Mouse (Mus musculus) limb, embryonic 11.5 days (tissue): ENCODE data around the gene Trmt10b. TPM values are rescaled to one million over a fixed set of nuclear protein-coding genes. Genes with fewer than 3 reads are reported as not detected.

Experiments used
- polyA plus RNA-seq: library from polyadenylated mRNA; unstranded; fragments of >200 nt; fragmentation: Nextera tagmentation; extraction: Ambion mirVana; gene quantifications from 2 replicates; pipeline ENCODE4 v1.2.1, GENCODE M21; 2014

Trmt10b gene
- polyA plus RNA-seq, 1 experiment from 2014 or later = 23.8 TPM

Other genes starting within 250 kb of the Trmt10b start
- gene Fbxo10, start 212.5 kb upstream of the Trmt10b start, polyA plus RNA-seq = 9.1 and 10.2 TPM in 2 replicates
- gene Tomm5, start 189.0 kb upstream of the Trmt10b start, polyA plus RNA-seq = 198 and 204 TPM in 2 replicates
- 0.96 and 2.6 TPM in 2 replicates for gene Frmpd1, start 112.3 kb upstream of the Trmt10b start, polyA plus RNA-seq
- 13.9 and 14.4 TPM in 2 replicates for gene Dcaf10, start 45.0 kb downstream of the Trmt10b start, polyA plus RNA-seq
- 105 and 111 TPM in 2 replicates for gene Exosc3, start 45.6 kb downstream of the Trmt10b start, polyA plus RNA-seq
- 72.8 and 73.3 TPM in 2 replicates for gene Slc25a51, start 111.6 kb downstream of the Trmt10b start, polyA plus RNA-seq
- 6.4 and 6.5 TPM in 2 replicates for gene Shb, start 235.3 kb downstream of the Trmt10b start, polyA plus RNA-seq